Mouse (Mus musculus) limb, embryonic 14.5 days (tissue): ENCODE measurements around the gene Tead4. TPM values are rescaled to one million over a fixed set of nuclear protein-coding genes. Genes with fewer than 3 reads are reported as not detected.
"Not testable (repeated sequence)": the region's sequence is repeated elsewhere in the genome, so short reads cannot be mapped to it uniquely, and the experiment has no call there.

Experiments used
- ATAC-seq: fragments of 200-750 bp; cut with Nextera tagmentation; 2 replicates; pipeline ENCODE4 v1.8.0; 2017; ENCODE audit warnings: low read depth, moderate number of reproducible peaks, moderate TSS enrichment; ENCODE audit not compliant: low FRiP score
- DNase-seq: peaks from one replicate; pipeline ENCODE4 v3.0.0-alpha.2; 2015; ENCODE audit warnings: low spot score
- H3K27ac ChIP-seq: fragments of 300-500 bp; sonication (generic); replicated peaks from 2 replicates; pipeline ENCODE4 v1.5.1; 2014; ENCODE audit warnings: low read depth, mild to moderate bottlenecking, low read length, moderate library complexity, mixed read lengths
- H3K27me3 ChIP-seq: fragments of 300-500 bp; sonication (generic); 2 replicates; pipeline ENCODE4 v1.6.1; 2014; ENCODE audit warnings: low read length, mixed read lengths; ENCODE audit not compliant: control insufficient read depth, insufficient read depth
- H3K36me3 ChIP-seq: fragments of 300-500 bp; sonication (generic); 2 replicates; pipeline ENCODE4 v1.6.1; 2014; ENCODE audit warnings: mild to moderate bottlenecking, low read length, moderate library complexity, mixed read lengths; ENCODE audit not compliant: control insufficient read depth, insufficient read depth
- H3K4me1 ChIP-seq: fragments of 300-500 bp; sonication (generic); 2 replicates; pipeline ENCODE4 v1.6.1; 2014; ENCODE audit warnings: antibody characterized with exemption, low read length, mixed read lengths; ENCODE audit not compliant: control insufficient read depth, insufficient read depth
- H3K4me2 ChIP-seq: fragments of 300-500 bp; sonication (generic); replicated peaks from 2 replicates; pipeline ENCODE4 v1.6.1; 2014; ENCODE audit warnings: low read depth, mild to moderate bottlenecking, low read length, moderate library complexity; ENCODE audit not compliant: severe bottlenecking
- H3K4me3 ChIP-seq: fragments of 300-500 bp; sonication (generic); replicated peaks from 2 replicates; pipeline ENCODE4 v1.5.1; 2014; ENCODE audit warnings: low read length
- H3K9ac ChIP-seq: fragments of 300-500 bp; sonication (generic); 2 replicates; pipeline ENCODE4 v1.6.1; 2014; ENCODE audit warnings: mild to moderate bottlenecking, low read depth, low read length, moderate library complexity; ENCODE audit not compliant: severe bottlenecking
- H3K9me3 ChIP-seq: fragments of 300-500 bp; sonication (generic); 2 replicates; pipeline ENCODE4 v1.6.1; 2016; ENCODE audit warnings: low read length; ENCODE audit not compliant: control insufficient read depth
- POLR2A ChIP-seq: fragments of 200-500 bp; IDR thresholded peaks from 2 replicates; pipeline ENCODE4 v1.8.0; 2012; ENCODE audit warnings: inconsistent platforms, mild to moderate bottlenecking, moderate library complexity, borderline replicate concordance; ENCODE audit not compliant: insufficient read depth, insufficient read length; ENCODE audit errors: extremely low read depth
- WGBS: fragments of 180-500 bp; shearing (Covaris S2); extraction: QIAGEN DNeasy Blood & Tissue Kit; methylation state at CpG from one replicate; pipeline ENCODE4 v1.1.7; 2014; 5-methylcytosine and 5-hydroxymethylcytosine counted together
- polyA plus RNA-seq, 2 experiments: library from polyadenylated mRNA; depleted of rRNA in 1 of 2; stranded (reverse) in 1 of 2; unstranded in 1 of 2; fragments of >200 nt; fragmentation: Nextera tagmentation in 1 of 2; extraction: Ambion mirVana in 1 of 2; gene quantifications; 2 replicates each; pipeline versions ENCODE4 v1.2.1 to v1.2.3; 2012 to 2014

Gene Tead4
- polyA plus RNA-seq, 2 experiments = 4.6 to 5.8 TPM

DNA sequence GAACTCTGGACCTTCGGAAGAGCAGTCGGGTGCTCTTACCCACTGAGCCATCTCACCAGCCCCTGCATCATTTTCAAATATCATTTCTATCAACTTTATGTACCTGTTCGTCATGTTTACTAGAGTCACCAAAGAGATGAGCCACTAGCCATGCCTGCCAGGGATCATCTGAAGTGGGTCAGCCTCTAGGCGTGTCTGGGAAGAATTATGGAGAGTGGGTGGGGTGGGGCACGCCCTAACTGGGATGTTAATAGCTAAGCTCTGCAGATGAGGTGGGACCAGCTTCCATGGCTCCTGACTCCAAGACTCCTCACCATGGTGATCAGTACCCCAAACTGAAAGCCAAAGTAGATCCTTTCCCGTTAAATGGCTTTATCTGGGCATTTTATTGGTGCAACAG is 14.2 kb upstream of the Tead4 start:
- 81% methylated on average over 6 of the region's 6 CpGs for WGBS
- no peak for DNase-seq
- Histone ChIP-seq H3K36me3 (no peaks in the 10 kb centered on the region), H3K9me3 (no peaks in the 10 kb centered on the region), H3K9ac (no peak overlapping the region), H3K4me1 (no peaks in the 10 kb centered on the region), H3K4me3 (no peak overlapping the region), H3K27me3 (no peaks in the 10 kb centered on the region), H3K4me2 (no peak overlapping the region), H3K27ac (no peak overlapping the region)
- TF ChIP-seq POLR2A = no peak
- ATAC-seq = no peak

DNA sequence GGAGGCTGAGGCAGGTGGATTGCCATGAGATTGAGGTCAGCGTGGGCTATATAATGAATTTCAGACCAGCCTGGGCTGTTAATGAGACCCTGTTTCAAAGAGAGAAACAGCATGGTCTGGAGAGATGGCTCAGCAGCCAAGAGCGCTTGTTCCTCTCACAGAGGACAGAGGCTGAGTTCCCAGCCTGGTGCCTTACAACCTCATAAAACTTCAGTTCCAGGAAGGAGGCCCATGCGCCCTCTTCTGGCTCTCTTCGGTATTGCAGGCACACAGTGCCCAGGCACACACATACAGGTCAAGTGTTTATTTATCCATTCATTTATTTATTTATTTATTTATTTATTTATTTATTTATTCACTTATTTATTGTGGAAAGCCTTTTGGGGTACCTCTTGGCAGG is 7.7 kb upstream of the Tead4 start:
- no peak for TF ChIP-seq POLR2A
- no peak overlapping the region for H3K9ac ChIP-seq
- ATAC-seq (peak; percentile 34; the same call in 1 of the 2 replicates), DNase-seq (peak; percentile 71)
- H3K9me3 ChIP-seq = no peaks in the 10 kb centered on the region
- WGBS = 30% methylated on average over 4 of the region's 4 CpGs
- no peak overlapping the region for H3K4me3 ChIP-seq
- H3K27ac ChIP-seq = no peak overlapping the region
- H3K27me3 ChIP-seq = no peaks in the 10 kb centered on the region
- H3K36me3 ChIP-seq = no peaks in the 10 kb centered on the region
- no peaks in the 10 kb centered on the region for H3K4me1 ChIP-seq
- no peak overlapping the region for H3K4me2 ChIP-seq

DNA sequence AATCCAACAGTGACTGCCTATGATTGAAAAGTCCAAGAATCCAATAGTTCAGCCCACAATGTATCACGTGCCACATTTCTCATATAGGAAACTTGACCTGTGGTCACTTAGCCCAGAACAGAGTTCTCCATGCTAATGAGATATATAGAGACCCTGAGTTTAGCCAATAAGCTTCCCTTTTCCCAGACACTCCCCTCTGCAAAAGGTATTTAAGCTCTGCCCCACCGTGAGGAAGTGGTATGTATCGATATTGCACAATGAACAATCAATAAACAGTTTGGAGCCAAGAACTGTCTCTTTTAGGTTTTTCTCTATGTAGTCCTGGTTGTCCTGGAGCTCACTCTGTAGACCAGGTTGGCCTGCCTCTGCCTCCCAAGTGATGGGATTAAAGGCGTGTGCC is 4.2 kb upstream of the Tead4 start:
- no peak for DNase-seq
- peaks cover 6% of the 10 kb centered on the region; the same call in 1 of the 2 replicates for H3K4me1 ChIP-seq
- ATAC-seq = no peak
- no peak overlapping the region for H3K4me3 ChIP-seq
- no peak overlapping the region for H3K9ac ChIP-seq
- no peak overlapping the region for H3K27ac ChIP-seq
- H3K4me2 ChIP-seq = no peak overlapping the region
- WGBS = 74% methylated on average over 4 of the region's 4 CpGs
- H3K36me3 ChIP-seq = no peaks in the 10 kb centered on the region
- TF ChIP-seq POLR2A = no peak
- no peaks in the 10 kb centered on the region for H3K9me3 ChIP-seq
- peaks cover 13% of the 10 kb centered on the region for H3K27me3 ChIP-seq

DNA sequence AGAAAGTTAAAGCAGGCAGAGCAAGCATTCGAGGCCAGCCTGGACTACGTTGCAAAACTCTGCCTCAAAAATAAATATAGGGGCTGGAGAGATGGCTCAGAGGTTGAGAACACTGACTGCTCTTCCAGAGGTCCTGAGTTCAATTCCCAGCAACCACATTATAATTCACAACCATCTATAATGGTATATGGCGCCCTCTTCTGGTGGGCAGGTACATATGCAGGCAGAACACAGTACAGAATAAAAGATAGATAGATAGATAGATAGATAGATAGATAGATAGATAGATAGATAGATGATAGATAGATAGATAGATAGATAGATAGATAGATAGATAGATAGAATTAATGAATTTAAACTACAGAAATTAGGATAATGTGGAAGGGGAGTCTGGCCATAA is 2.0 kb upstream of the Tead4 start:
- H3K4me2 ChIP-seq, H3K27ac ChIP-seq, H3K4me3 ChIP-seq, H3K9ac ChIP-seq, H3K9me3 ChIP-seq, DNase-seq, ATAC-seq, H3K36me3 ChIP-seq: not testable (repeated sequence)
- whole genome bisulfite sequencing = 78% methylated on average over 3 of the region's 3 CpGs
- Histone ChIP-seq H3K4me1 (peaks cover 10% of the 10 kb centered on the region; the same call in 1 of the 2 replicates), H3K27me3 (peaks cover 20% of the 10 kb centered on the region)

DNA sequence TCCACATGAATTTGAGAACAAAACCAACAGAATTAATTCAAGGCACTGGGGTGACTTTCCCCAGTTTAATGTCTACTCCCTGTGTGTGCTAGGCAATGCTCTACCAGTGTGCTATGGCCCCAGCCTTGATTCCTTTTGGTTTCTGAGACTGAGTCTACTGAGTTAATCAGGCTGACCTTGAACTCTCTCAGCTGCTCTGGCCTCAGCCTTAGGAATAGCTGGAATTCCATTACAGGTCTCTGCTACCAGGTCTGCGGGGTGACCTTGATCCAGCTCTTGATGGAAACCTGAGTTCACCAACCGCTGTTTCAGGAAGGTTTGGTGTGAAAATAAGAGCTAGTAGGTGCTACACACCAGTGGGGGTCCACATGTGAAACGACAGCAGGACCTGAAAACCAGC is 1.3 kb upstream of the Tead4 start:
- H3K4me3 ChIP-seq = no peak overlapping the region
- peaks cover 14% of the 10 kb centered on the region for H3K4me1 ChIP-seq
- peaks cover 20% of the 10 kb centered on the region for H3K27me3 ChIP-seq
- no peaks in the 10 kb centered on the region for H3K36me3 ChIP-seq
- ATAC-seq = no peak
- WGBS = 75% methylated on average over 3 of the region's 3 CpGs
- H3K27ac ChIP-seq = no peak overlapping the region
- no peak for TF ChIP-seq POLR2A
- DNase-seq = no peak
- H3K9ac ChIP-seq = no peak overlapping the region
- H3K4me2 ChIP-seq = no peak overlapping the region
- no peaks in the 10 kb centered on the region for H3K9me3 ChIP-seq

DNA sequence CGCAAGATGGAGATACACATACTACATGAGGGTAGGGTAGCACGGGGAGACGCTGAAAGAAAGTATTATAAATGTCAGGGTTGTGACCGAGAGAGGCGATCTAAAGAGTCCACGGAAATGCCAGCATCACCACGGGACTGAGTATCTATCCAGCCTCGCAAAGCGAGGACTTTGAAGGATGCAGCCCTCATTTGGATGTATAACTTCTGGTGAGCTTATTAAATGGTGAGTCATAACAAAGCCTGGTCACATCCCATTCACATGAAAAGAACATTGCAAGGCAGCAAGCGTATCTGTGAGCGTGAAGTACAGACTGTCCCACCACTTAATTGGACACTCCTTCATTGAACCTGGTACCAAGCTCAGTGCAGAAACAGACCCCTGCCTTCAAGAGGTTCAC is 835 bp upstream of the Tead4 start:
- Histone ChIP-seq H3K27ac (no peak overlapping the region), H3K4me2 (peak overlapping the region; percentile 99; the same call in 1 of the 2 replicates), H3K36me3 (no peaks in the 10 kb centered on the region), H3K4me1 (peaks cover 18% of the 10 kb centered on the region), H3K9ac (no peak overlapping the region), H3K4me3 (0 out of 2 replicates have a peak overlapping the region, but pooled peaks have one; percentile 69), H3K9me3 (no peaks in the 10 kb centered on the region), H3K27me3 (peaks cover 20% of the 10 kb centered on the region)
- ATAC-seq (no peak), DNase-seq (no peak)
- WGBS = 42% methylated on average over 11 of the region's 11 CpGs
- no peak for TF ChIP-seq POLR2A
